Mouse (Mus musculus) myocyte (in vitro differentiated cells): ENCODE data around the gene Cdk19.

ENCODE experiments used
- E2F4 ChIP-seq: IDR thresholded peaks from one replicate; pipeline ENCODE4 v1.6.1; 2011; ENCODE audit warnings: mild to moderate bottlenecking, control low read depth, moderate library complexity; ENCODE audit not compliant: insufficient read depth
- POLR2A ChIP-seq: IDR thresholded peaks from one replicate; pipeline ENCODE4 v1.6.1; 2011; ENCODE audit warnings: low read depth, mild to moderate bottlenecking, control low read depth, moderate library complexity; ENCODE audit not compliant: insufficient read length
- REST ChIP-seq: IDR thresholded peaks from one replicate; pipeline ENCODE4 v1.6.1; 2011; ENCODE audit warnings: mild to moderate bottlenecking, control low read depth, moderate library complexity; ENCODE audit not compliant: insufficient read depth, insufficient read length
- SRF ChIP-seq: IDR thresholded peaks from one replicate; pipeline ENCODE4 v1.6.1; 2011; ENCODE audit warnings: low read depth; ENCODE audit not compliant: control insufficient read depth, insufficient read length

DNA sequence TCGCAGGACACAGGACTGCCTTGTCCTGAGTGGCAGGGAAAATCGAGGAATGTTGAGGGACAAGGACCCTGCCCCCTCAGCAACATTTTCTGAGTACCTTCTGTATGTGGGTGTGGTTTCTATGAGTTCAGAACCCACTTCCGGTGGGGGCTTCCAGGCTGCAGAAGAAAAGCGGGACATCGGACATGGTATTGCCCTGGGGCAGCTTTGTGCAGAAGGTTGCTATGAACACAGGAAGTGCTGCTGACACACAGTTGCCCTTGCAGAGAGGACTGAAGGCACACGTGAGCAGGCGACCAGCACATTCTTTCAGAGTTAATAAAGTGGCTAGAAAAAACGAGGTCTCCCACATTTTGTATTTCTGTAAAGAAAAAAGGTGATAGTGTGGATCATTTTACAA lies 188.2 kb downstream of the Cdk19 start:
- no peak for TF ChIP-seq POLR2A
- no peak for TF ChIP-seq E2F4
- TF ChIP-seq SRF, result no peak
- no peak for TF ChIP-seq REST
